Mouse (Mus musculus) forebrain, embryonic 13.5 days (tissue): ENCODE results near the gene Pno1. TPM values are rescaled to one million over a fixed set of nuclear protein-coding genes. Genes with fewer than 3 reads are reported as not detected.
A peak's percentile ranks its signal among the peaks of the same experiment; 100 is the strongest.
"Not testable (repeated sequence)": the region's sequence is repeated elsewhere in the genome, so short reads cannot be mapped to it uniquely, and the experiment has no call there.

Experiments
- ATAC-seq: fragments of 200-750 bp; cut with Nextera tagmentation; 2 replicates; pipeline ENCODE4 v1.8.0; 2017
- H3K27ac ChIP-seq: fragments of 300-500 bp; sonication (generic); 2 replicates; pipeline ENCODE4 v1.5.1; 2015; ENCODE audit warnings: inconsistent platforms, mild to moderate bottlenecking, moderate library complexity
- H3K27me3 ChIP-seq: fragments of 300-500 bp; sonication (generic); 2 replicates; pipeline ENCODE4 v1.6.1; 2015; ENCODE audit warnings: mild to moderate bottlenecking, inconsistent platforms
- H3K36me3 ChIP-seq: fragments of 300-500 bp; sonication (generic); 2 replicates; pipeline ENCODE4 v1.6.1; 2015; ENCODE audit warnings: mild to moderate bottlenecking, inconsistent platforms; ENCODE audit not compliant: poor library complexity, severe bottlenecking
- H3K4me1 ChIP-seq: fragments of 300-500 bp; sonication (generic); 2 replicates; pipeline ENCODE4 v1.6.1; 2015; ENCODE audit warnings: inconsistent platforms
- H3K4me2 ChIP-seq: fragments of 300-500 bp; sonication (generic); 2 replicates; pipeline ENCODE4 v1.6.1; 2015; ENCODE audit warnings: inconsistent platforms, mild to moderate bottlenecking, moderate library complexity
- H3K4me3 ChIP-seq: fragments of 300-500 bp; sonication (generic); 2 replicates; pipeline ENCODE4 v1.5.1; 2015; ENCODE audit warnings: mild to moderate bottlenecking, inconsistent platforms
- H3K9ac ChIP-seq: fragments of 300-500 bp; sonication (generic); 2 replicates; pipeline ENCODE4 v1.6.1; 2015; ENCODE audit warnings: mild to moderate bottlenecking, inconsistent platforms
- H3K9me3 ChIP-seq: fragments of 300-500 bp; sonication (generic); replicated peaks from 2 replicates; pipeline ENCODE4 v1.6.1; 2016; ENCODE audit warnings: inconsistent platforms
- WGBS: fragments of 180-500 bp; shearing (Covaris S2); methylation state at CpG from one replicate; pipeline ENCODE4 v1.1.7; 2015; 5-methylcytosine and 5-hydroxymethylcytosine counted together
- polyA plus RNA-seq: library from polyadenylated mRNA; unstranded; fragments of >200 nt; fragmentation: Nextera tagmentation; extraction: Ambion mirVana; gene quantifications from 2 replicates; pipeline ENCODE4 v1.2.1, GENCODE M21; 2015

The Pno1 gene
- polyA plus RNA-seq = 53.9 and 56.6 TPM in 2 replicates

DNA sequence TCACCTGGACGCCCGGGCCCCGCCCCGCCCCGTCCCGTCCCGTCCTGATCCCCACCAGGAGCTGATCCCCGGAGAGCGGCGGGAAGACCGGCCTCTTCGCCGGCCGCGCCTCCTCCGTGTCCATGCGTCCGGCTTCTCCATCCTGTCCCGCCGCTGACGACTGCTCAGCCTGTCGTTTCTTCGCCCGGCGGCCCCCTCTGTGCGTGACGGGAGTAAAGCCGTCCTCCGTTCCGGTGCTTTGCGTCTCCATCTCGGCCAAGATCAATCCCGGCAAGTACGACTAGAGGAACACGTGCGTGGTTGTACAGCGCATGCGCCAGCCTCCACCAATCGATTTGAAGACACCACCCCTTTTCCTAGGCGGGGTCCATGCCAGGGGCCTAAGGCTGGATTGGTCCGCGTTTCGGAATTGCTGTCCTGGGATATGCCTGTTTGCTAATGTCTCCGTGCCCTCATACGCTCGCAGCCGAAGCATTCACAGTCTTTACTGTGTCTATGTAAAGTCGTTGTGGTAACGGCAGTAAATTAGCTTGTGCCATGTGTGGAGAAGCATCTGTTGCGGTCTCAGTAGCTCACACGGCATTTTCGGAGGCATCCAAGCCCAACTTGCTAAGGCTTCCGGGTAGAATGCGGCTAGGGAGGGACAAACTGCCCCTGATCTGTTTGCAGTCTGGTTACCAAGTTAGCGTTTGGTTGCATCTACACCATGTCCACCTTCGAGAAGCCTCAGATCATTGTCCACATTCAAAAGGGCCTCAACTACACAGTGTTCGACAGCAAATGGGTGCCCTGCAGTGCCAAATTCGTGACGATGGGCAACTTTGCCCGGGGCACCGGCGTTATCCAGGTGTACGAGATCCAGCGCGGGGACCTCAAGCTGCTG lies at the start of gene Pno1:
Gene Pno1, minus strand, starts transcription at position 311 of the 883 bp plus-strand sequence.
- 1% methylated on average over 64 of the region's 65 CpGs for WGBS
- Histone ChIP-seq H3K9ac (peak within 1 kb of the TSS; percentile 73), H3K36me3 (peaks cover 22% of the 10 kb centered on the region), H3K4me1 (peaks cover 26% of the 10 kb centered on the region), H3K27me3 (no peaks in the 10 kb centered on the region), H3K4me3 (peak within 1 kb of the TSS; percentile 88), H3K9me3 (no peaks in the 10 kb centered on the region), H3K4me2 (peak within 1 kb of the TSS; percentile 64), H3K27ac (peak within 1 kb of the TSS; percentile 77)
- peak; percentile 99 for ATAC-seq

DNA sequence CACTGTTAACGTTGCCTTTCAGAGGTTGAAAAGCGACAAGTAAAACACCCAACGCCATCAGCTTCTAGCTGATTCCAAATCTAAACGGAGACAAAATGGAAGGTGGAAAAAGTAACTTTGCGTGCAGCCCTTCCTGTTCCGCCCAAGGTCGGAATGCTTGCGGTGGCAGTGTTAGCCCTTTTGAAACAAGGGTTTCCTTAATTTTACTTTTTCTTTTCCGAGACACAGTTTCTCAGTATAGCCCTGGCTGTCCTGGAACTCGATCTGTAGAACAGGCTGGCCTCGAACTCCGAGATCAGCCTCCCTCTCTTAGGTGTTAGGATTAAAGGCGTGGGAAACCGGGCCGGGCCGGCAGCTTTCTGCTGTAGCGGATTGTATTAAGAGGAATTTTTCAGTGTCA lies 46.5 kb upstream of the Pno1 start:
- Histone ChIP-seq H3K36me3 (no peaks in the 10 kb centered on the region), H3K27ac (peak overlapping the region; percentile 85), H3K9ac (peak overlapping the region; percentile 77), H3K4me2 (peak overlapping the region; percentile 74), H3K9me3 (no peaks in the 10 kb centered on the region), H3K4me3 (peak overlapping the region; percentile 67), H3K4me1 (peaks cover 18% of the 10 kb centered on the region), H3K27me3 (no peaks in the 10 kb centered on the region)
- under 1% methylated on average over 17 of the region's 17 CpGs for WGBS
- peak; percentile 23 for ATAC-seq

DNA sequence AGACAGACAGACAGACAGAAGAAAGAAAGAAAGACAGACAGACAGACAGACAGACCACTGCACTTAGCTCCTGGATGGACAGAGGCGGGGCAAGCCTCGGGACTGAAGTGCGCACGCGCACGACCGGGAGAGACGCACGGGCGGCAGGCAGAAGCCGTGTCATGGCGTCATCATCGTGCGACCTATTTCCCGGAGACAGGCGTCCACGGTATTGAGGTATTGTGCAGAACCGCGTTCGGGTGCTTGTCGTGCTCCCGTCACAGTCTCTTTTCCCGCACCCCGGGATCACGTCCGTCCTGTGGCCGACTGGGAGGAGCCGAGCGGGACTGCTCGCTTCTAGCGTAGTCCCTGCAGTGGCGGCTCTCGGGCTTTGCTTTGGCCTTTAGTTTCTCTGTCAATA lies 46.1 kb upstream of the Pno1 start, which contains the start of gene C1d:
Gene C1d, plus strand, starts transcription at position 137 of the 400 bp plus-strand sequence.
- Histone ChIP-seq H3K4me3 (peak within 1 kb of the TSS; percentile 67), H3K36me3 (no peaks in the 10 kb centered on the region), H3K27me3 (no peaks in the 10 kb centered on the region), H3K9ac (peak within 1 kb of the TSS; percentile 77), H3K27ac (peak within 1 kb of the TSS; percentile 85), H3K4me1 (peaks cover 18% of the 10 kb centered on the region), H3K9me3 (no peaks in the 10 kb centered on the region), H3K4me2 (peak within 1 kb of the TSS; percentile 74)
- peak; percentile 94 for ATAC-seq
- under 1% methylated on average over 33 of the region's 33 CpGs for WGBS

DNA sequence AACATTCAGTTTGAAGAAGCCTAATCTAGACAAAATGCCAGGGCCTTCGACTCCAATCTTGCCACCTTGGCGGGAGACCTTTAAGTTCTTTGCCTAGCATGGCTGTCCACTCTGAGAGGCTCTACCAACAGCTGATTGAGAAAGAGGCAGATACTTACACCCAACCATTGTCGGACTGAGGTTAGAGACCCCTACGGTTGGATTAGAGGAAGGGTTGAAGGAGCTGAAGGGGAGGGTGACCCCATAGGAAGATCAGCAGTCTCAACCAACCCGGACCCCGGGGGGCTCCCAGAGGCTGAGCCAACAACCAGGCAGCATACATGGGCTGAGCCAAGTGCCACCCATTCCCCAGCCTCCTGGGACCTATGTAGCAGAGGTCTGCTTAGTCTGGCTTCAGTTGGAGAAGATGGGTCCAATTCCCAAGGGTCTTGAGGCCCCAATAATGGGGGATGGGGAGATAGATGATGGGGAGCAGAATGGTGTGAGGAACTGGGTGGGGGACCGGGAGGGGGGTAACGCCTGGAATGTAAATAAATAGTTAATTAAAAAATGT lies 45.5 kb upstream of the Pno1 start:
- Histone ChIP-seq H3K9ac (peak overlapping the region; percentile 30; the same call in 1 of the 2 replicates), H3K4me3 (peak overlapping the region; percentile 67), H3K9me3 (no peaks in the 10 kb centered on the region), H3K4me2 (peak overlapping the region; percentile 74), H3K36me3 (no peaks in the 10 kb centered on the region), H3K4me1 (peaks cover 18% of the 10 kb centered on the region), H3K27me3 (no peaks in the 10 kb centered on the region), H3K27ac (no peak overlapping the region)
- 54% methylated on average over 8 of the region's 8 CpGs for WGBS
- ATAC-seq = peak; percentile 75

DNA sequence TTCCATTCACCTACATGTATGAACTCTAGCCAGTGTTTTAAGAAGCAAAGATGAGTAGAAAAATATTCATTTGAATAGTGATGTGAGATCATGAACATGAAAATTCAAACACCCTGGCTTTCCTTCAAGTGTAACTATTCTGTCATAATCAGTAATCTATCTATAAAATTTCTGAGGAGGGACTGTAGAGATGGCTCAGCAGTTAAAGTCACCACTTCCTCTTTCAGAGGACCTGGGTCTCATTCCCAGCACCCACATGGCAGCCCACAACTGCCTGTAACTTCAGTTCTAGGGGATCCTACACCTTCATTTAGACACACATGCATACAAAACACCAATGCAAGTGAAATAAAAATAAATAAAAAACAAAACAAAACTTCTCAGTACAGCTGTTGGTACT lies 37.3 kb upstream of the Pno1 start:
- Histone ChIP-seq H3K9me3 (no peaks in the 10 kb centered on the region), H3K4me1 (no peaks in the 10 kb centered on the region), H3K36me3 (no peaks in the 10 kb centered on the region), H3K27me3 (no peaks in the 10 kb centered on the region), H3K4me2 (no peak overlapping the region), H3K9ac (no peak overlapping the region), H3K4me3 (no peak overlapping the region), H3K27ac (no peak overlapping the region)
- ATAC-seq = no peak

DNA sequence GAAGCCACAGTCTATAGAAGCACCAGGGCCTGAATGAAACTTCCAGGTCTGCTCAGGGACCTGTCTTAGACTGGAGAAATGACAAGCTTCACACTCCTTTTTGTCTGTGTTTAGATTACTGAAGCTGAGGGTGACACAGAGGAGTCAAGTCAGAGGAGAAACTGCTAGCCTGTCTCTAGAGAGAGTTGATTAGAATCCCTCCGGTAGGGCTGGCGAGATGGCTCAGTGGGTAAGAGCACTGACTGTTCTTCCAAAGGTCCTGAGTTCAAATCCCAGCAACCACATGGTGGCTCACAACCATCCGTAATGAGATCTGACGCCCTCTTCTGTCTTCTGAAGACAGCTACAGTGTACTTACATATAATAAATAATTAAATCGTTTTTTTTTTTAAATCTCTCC lies 27.2 kb upstream of the Pno1 start:
- H3K4me1 ChIP-seq, H3K9me3 ChIP-seq, H3K27ac ChIP-seq, ATAC-seq, H3K27me3 ChIP-seq, H3K4me3 ChIP-seq, H3K4me2 ChIP-seq, H3K9ac ChIP-seq: not testable (repeated sequence)
- 92% methylated on average over 5 of the region's 5 CpGs for WGBS
- peaks cover 14% of the 10 kb centered on the region for H3K36me3 ChIP-seq

DNA sequence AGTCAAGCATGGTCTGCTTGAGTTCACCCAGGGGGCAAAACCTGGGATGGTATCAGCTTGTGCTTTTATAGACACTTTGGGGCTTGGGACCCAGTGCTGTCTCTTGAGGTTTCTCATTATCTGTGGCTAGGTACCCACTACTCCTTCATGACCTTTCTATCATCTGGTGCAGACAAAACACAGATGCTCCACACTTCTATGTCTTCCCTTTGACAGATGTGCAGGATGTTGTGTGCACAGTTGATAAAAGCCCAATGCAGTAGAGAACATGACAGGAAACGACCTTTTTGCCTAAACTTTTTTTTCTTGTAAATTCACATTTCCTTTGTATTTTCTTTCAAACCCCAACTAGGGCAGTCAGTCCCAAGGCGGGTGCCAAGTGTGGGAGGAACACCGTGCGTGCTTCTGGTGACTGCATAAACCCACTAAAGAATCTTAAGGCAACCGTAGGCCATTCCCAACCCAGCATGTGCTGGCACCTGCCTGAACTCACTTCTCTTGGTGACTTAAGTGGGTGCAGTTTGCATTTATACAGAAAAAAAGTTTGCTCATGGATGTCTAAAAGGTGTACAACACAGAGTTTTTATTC lies 25.2 kb upstream of the Pno1 start:
- Histone ChIP-seq H3K27me3 (no peaks in the 10 kb centered on the region), H3K4me1 (no peaks in the 10 kb centered on the region), H3K9ac (no peak overlapping the region), H3K27ac (no peak overlapping the region), H3K36me3 (peaks cover 30% of the 10 kb centered on the region), H3K4me2 (no peak overlapping the region), H3K4me3 (no peak overlapping the region), H3K9me3 (no peaks in the 10 kb centered on the region)
- ATAC-seq = no peak
- WGBS = 91% methylated on average over 5 of the region's 5 CpGs

DNA sequence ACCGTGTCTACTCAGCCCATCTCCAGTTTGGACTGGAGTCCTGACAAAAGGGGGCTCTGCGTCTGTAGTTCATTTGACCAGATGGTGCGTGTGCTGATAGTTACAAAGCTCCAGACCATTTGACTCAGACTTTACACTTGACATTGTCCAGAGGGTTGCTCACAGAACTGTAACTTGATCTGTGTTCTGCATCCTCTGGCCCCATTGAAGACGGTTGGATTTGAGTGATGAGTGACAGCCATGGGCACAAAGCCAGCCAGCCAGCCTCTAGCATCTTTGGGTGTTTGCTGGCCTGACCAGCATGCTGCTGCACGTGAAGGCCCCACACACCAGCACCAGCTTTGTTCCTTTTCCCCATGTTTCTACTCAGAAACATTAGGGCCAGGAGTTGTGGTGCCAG lies 21.4 kb upstream of the Pno1 start:
- Histone ChIP-seq H3K27me3 (no peaks in the 10 kb centered on the region), H3K9ac (no peak overlapping the region), H3K4me1 (no peaks in the 10 kb centered on the region), H3K36me3 (peaks cover 46% of the 10 kb centered on the region), H3K9me3 (no peaks in the 10 kb centered on the region), H3K4me2 (no peak overlapping the region), H3K27ac (no peak overlapping the region), H3K4me3 (no peak overlapping the region)
- ATAC-seq = no peak
- WGBS = 80% methylated on average over 5 of the region's 5 CpGs

DNA sequence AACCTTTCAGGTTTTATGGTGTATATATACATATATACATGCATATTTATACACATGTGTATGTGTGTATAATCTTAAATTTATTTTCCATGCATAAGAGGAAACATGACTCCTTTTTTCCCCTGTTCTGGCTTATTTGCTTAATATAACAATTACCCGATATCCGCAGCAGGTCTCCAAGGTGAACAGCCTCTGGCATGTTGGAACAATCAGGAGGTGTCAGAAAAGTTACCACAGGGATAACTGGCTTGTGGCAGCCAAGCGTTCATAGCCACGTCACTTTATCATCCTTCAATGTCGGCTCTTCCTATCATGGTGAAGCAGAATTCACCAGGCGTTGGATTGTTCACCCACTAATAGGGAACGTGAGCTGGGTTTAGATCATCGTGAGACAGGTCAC lies 9.8 kb upstream of the Pno1 start:
- H3K27ac ChIP-seq = no peak overlapping the region
- H3K9ac ChIP-seq = no peak overlapping the region
- H3K4me2 ChIP-seq = no peak overlapping the region
- H3K9me3 ChIP-seq = no peaks in the 10 kb centered on the region
- no peaks in the 10 kb centered on the region for H3K27me3 ChIP-seq
- H3K36me3 ChIP-seq = peaks cover 22% of the 10 kb centered on the region
- no peak overlapping the region for H3K4me3 ChIP-seq
- WGBS = 94% methylated on average over 8 of the region's 8 CpGs
- ATAC-seq = no peak
- H3K4me1 ChIP-seq = no peaks in the 10 kb centered on the region

DNA sequence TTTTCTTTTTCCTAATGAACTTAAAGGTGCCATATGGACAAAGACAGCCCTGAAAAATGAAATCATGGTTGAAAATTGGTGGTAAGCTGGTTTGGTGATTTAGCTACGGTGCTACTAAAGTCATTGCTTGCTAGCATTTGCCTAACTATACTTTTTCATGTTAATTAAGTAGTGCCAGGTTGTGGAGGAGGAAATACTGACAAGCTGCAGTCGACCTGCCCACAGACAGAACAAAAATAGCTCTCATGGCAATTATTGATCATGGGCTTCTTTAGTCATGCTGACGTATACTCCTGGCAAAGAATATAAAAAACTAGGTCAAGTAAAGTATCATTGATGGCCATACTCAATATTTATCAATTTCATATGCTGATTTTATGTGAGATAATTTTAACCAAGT lies 4.1 kb upstream of the Pno1 start:
- 91% methylated on average over 3 of the region's 3 CpGs for WGBS
- no peaks in the 10 kb centered on the region for H3K27me3 ChIP-seq
- H3K36me3 ChIP-seq = no peaks in the 10 kb centered on the region; the same call in 1 of the 2 replicates
- H3K9ac ChIP-seq = no peak overlapping the region
- no peak overlapping the region for H3K27ac ChIP-seq
- H3K4me2 ChIP-seq = no peak overlapping the region
- no peaks in the 10 kb centered on the region for H3K9me3 ChIP-seq
- no peak overlapping the region for H3K4me3 ChIP-seq
- H3K4me1 ChIP-seq = peaks cover 19% of the 10 kb centered on the region
- ATAC-seq = no peak

DNA sequence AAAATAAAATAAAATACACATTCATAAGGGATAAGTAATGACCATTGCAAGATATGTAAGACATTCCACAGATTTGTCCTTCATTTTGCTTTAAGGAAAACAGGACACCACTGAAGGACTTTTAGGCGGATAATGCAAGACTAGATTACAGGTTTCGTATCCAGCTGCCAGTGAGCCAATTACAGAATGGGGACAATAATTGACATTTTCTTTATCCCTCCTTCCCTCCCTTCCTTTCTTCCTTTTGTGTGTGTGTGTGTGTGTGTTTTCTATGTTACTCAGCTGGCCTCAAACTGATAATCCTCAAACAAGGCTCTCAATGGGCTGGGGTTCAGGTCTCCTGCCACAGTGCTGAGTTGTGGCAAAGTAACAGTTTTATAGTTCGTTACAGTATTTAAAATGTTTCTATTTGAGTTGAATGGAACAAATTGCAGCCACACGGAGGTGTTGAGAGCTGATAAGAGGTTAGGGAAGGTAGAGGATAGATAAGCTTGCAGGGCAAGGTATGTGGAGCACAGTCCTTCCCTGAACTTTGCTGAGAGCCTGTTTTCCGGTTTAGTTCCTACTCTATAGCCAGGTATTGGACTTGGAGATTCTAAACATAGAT lies 1.6 kb upstream of the Pno1 start:
- Histone ChIP-seq H3K27ac (no peak overlapping the region), H3K9me3 (no peaks in the 10 kb centered on the region), H3K4me2 (peak overlapping the region; percentile 64), H3K4me3 (peak overlapping the region; percentile 88), H3K9ac (0 out of 2 replicates have a peak overlapping the region, but pooled peaks have one; percentile 13), H3K4me1 (peaks cover 26% of the 10 kb centered on the region), H3K27me3 (no peaks in the 10 kb centered on the region), H3K36me3 (peaks cover 12% of the 10 kb centered on the region)
- WGBS = 68% methylated on average over 5 of the region's 5 CpGs
- no peak for ATAC-seq

DNA sequence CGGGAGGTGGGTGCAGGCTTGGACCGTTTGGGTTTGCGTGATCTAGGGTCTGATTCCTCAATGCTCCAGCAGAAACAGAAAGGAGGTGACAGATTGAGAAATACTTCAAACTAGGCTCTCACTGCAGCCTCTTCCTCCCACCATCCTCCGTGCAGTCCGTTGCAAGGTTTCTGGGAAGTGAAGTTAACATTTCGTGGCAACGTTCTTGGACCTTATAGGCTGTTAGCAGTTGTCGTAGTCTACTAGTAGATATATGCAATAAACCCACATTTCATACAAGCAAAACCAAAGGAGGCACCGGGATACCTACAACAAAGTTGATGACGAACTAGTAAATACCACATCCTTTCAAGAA lies 750 bp upstream of the Pno1 start:
- H3K36me3 ChIP-seq = peaks cover 17% of the 10 kb centered on the region

More for the DNA sequence above, 750 bp upstream of the Pno1 start:
- Histone ChIP-seq H3K4me1 (peaks cover 26% of the 10 kb centered on the region), H3K4me2 (peak overlapping the region; percentile 64), H3K4me3 (peak overlapping the region; percentile 88), H3K9me3 (no peaks in the 10 kb centered on the region), H3K9ac (peak overlapping the region; percentile 73), H3K27me3 (no peaks in the 10 kb centered on the region), H3K27ac (peak overlapping the region; percentile 77)
- ATAC-seq = no peak
- WGBS = 3% methylated on average over 10 of the region's 10 CpGs
